Mouse (Mus musculus) thymus, adult 2 months (tissue): ENCODE measurements around the gene Isoc2a.
A peak's percentile ranks its signal among the peaks of the same experiment; 100 is the strongest.

Experiments
- CTCF ChIP-seq: fragments of 200-500 bp; IDR thresholded peaks from 2 replicates; pipeline ENCODE4 v1.5.1; 2012; ENCODE audit warnings: mild to moderate bottlenecking, control low read depth, low read length, moderate library complexity, borderline replicate concordance; ENCODE audit not compliant: control insufficient read depth, poor library complexity, insufficient read depth; ENCODE audit errors: extremely low read depth
- POLR2A ChIP-seq: fragments of 200-500 bp; IDR thresholded peaks from 2 replicates; pipeline ENCODE4 v1.6.1; 2012; ENCODE audit warnings: mild to moderate bottlenecking, low read length, control low read depth, moderate library complexity; ENCODE audit not compliant: control insufficient read depth, poor library complexity, insufficient read depth; ENCODE audit errors: extremely low read depth

- TF ChIP-seq CTCF = 0 out of 2 replicates have a peak, but pooled peaks have one; percentile 39
- TF ChIP-seq POLR2A = peak; percentile 88
Observed at GRCm38 (mm10) chr7:4865579-4866493, 11.1 kb upstream of the Isoc2a start.
